Mouse (Mus musculus): ENCODE results near the gene Cd2bp2. TPM values are rescaled to one million over a fixed set of nuclear protein-coding genes. Genes with fewer than 3 reads are reported as not detected.

The Cd2bp2 gene
- polyA plus RNA-seq, 1 experiment from 2014 or later: 42.8 TPM

DNA sequence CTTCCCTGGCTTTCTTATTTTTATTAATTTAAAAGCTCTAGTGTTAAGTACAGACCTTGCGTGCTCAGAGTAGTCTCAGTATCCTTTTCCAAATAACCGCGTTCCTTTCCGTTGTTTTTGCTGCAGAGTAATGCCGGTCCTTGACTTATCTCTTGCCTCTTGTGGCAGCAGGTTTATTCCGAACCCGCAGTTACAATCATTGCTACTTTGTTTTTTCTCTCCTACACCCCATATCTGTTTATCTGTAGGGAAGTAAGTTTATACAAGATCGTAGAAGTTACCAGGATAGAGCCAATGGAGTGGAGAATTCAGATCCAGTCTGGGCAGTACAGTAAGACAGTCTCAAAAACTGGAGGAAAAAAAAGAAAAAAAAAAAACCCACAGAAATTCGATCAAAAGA, 37.9 kb upstream of the Cd2bp2 start:
- WGBS: 1% methylated on average over 9 of the region's 9 CpGs
- Histone ChIP-seq H3K4me3 (replicated peaks; ENCODE audit: low read depth, low read length) (peak overlapping the region; percentile 90), H3K9ac (ENCODE audit: low read depth, low read length) (peak overlapping the region; percentile 87), H3K36me3 (ENCODE audit: insufficient read depth, low read length) (peaks cover 37% of the 10 kb centered on the region), H3K4me1 (replicated peaks; ENCODE audit: insufficient read depth, low read length) (peaks cover 13% of the 10 kb centered on the region), H3K27me3 (ENCODE audit: insufficient read depth, low read length) (no peaks in the 10 kb centered on the region), H3K9me3 (replicated peaks; ENCODE audit: low read length) (no peaks in the 10 kb centered on the region), H3K4me2 (ENCODE audit: low read length) (peak overlapping the region; percentile 67), H3K27ac (peak overlapping the region; percentile 97)
- ATAC-seq (replicated peaks; ENCODE audit: low FRiP score, low read depth) (no peak), DNase-seq (ENCODE audit: low spot score) (no peak)
- TF ChIP-seq CTCF (IDR thresholded peaks at IDR 0.05; ENCODE audit: low read depth): no peak

DNA sequence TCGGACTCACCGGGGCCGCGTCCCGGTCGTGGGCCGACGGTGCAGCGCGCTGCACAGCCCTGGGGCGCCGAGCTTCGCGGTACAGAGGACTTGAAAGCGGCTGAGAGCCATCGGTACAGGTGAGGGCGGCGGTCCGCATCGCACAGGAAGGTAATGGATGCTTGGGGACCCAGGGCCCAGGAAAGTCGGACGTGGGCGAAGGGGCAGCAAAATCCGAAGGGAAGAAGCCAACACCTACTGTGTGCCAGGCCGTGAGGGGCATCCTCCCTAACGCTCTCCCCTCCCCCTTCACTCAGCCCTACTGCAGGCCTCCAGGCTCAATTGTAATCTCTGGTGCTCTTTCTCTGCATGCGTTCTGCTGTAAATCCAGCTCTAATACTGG, 37.5 kb upstream of the Cd2bp2 start:
- Histone ChIP-seq H3K9me3 (replicated peaks; ENCODE audit: low read length) (no peaks in the 10 kb centered on the region), H3K4me1 (replicated peaks; ENCODE audit: insufficient read depth, low read length) (peaks cover 13% of the 10 kb centered on the region), H3K27me3 (ENCODE audit: insufficient read depth, low read length) (no peaks in the 10 kb centered on the region), H3K4me3 (replicated peaks; ENCODE audit: low read depth, low read length) (peak overlapping the region; percentile 90), H3K9ac (ENCODE audit: low read depth, low read length) (peak overlapping the region; percentile 87), H3K36me3 (ENCODE audit: insufficient read depth, low read length) (peaks cover 35% of the 10 kb centered on the region), H3K27ac (peak overlapping the region; percentile 97), H3K4me2 (ENCODE audit: low read length) (peak overlapping the region; percentile 67)
- ATAC-seq (replicated peaks; ENCODE audit: low FRiP score, low read depth): peak; percentile 49; the same call in 1 of the 2 replicates
- WGBS: 0% methylated on average over 27 of the region's 27 CpGs
- peak; percentile 48 for DNase-seq (ENCODE audit: low spot score)
- no peak for TF ChIP-seq CTCF (IDR thresholded peaks at IDR 0.05; ENCODE audit: low read depth)

- no peaks in the 10 kb centered on the region for H3K27me3 ChIP-seq (ENCODE audit: insufficient read depth, low read length)
- H3K36me3 ChIP-seq (ENCODE audit: insufficient read depth, low read length): peaks cover 29% of the 10 kb centered on the region
- under 1% methylated on average over 64 of the region's 64 CpGs for WGBS
- H3K4me1 ChIP-seq (replicated peaks; ENCODE audit: insufficient read depth, low read length): peaks cover 13% of the 10 kb centered on the region
- peak; percentile 90 for DNase-seq (ENCODE audit: low spot score)
- no peaks in the 10 kb centered on the region for H3K9me3 ChIP-seq (replicated peaks; ENCODE audit: low read length)
- H3K27ac ChIP-seq: peak within 1 kb of the TSS; percentile 97
- TF ChIP-seq CTCF (IDR thresholded peaks at IDR 0.05; ENCODE audit: low read depth): no peak
- peak within 1 kb of the TSS; percentile 90 for H3K4me3 ChIP-seq (replicated peaks; ENCODE audit: low read depth, low read length)
- peak; percentile 91 for ATAC-seq (replicated peaks; ENCODE audit: low FRiP score, low read depth)
- H3K4me2 ChIP-seq (ENCODE audit: low read length): peak within 1 kb of the TSS; percentile 67
- peak within 1 kb of the TSS; percentile 87 for H3K9ac ChIP-seq (ENCODE audit: low read depth, low read length)
Observed at GRCm38 (mm10) chr7:127232622-127233367, 36.9 kb upstream of the Cd2bp2 start, which contains the start of the genes Zfp553 and Sept1. TSS of gene Zfp553 (plus strand) at chr7:127233061. TSS of gene Sept1 (minus strand) at chr7:127233130.

DNA sequence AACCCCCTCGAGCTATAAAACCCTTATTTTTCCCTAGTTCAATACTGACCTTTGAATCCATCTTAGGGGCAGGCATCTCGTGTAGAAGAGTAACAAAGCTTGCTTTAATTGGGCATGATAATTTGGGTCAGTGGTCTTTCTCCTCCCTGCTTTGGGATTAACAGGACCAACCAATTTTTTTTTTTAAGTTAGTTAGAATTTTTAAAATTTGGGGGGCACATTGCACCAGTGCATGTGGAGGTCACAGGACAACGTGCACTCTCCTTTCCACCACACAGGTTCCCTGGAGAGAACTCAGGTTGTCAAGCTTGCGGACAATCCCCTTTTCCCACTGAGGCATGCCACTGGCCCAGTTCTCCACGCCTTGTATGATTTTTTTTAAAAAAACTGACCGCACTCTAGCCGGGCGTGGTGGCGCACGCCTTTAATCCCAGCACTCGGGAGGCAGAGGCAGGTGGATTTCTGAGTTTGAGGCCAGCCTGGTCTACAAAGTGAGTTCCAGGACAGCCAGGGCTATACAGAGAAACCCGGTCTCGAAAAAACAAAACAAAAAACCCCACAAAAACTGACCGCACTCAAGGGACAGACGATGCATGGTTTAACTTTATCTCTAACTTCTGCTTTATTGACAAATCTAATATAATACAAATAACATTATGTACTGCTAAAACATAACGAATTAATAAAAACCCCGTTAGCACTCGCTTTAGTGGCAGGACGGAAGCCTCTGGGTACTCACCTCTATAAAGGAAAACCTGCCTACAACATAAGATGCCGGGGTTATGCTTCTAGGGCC, 36.2 kb upstream of the Cd2bp2 start:
- DNase-seq (ENCODE audit: low spot score) (peak; percentile 40), ATAC-seq (replicated peaks; ENCODE audit: low FRiP score, low read depth) (no peak)
- Histone ChIP-seq H3K9me3 (replicated peaks; ENCODE audit: low read length) (no peaks in the 10 kb centered on the region), H3K4me2 (ENCODE audit: low read length) (peak overlapping the region; percentile 67), H3K36me3 (ENCODE audit: insufficient read depth, low read length) (peaks cover 22% of the 10 kb centered on the region), H3K4me3 (replicated peaks; ENCODE audit: low read depth, low read length) (peak overlapping the region; percentile 90), H3K27ac (peak overlapping the region; percentile 97), H3K4me1 (replicated peaks; ENCODE audit: insufficient read depth, low read length) (peaks cover 13% of the 10 kb centered on the region), H3K9ac (ENCODE audit: low read depth, low read length) (peak overlapping the region; percentile 87), H3K27me3 (ENCODE audit: insufficient read depth, low read length) (no peaks in the 10 kb centered on the region)
- no peak for TF ChIP-seq CTCF (IDR thresholded peaks at IDR 0.05; ENCODE audit: low read depth)
- WGBS: 4% methylated on average over 20 of the region's 20 CpGs

GRCm38 (mm10) chr7:127231376-127231775, 35.5 kb upstream of the Cd2bp2 start:
- Histone ChIP-seq H3K27me3 (ENCODE audit: insufficient read depth, low read length) (no peaks in the 10 kb centered on the region), H3K4me3 (replicated peaks; ENCODE audit: low read depth, low read length) (peak overlapping the region; percentile 90), H3K4me2 (ENCODE audit: low read length) (peak overlapping the region; percentile 67), H3K27ac (peak overlapping the region; percentile 97; the same call in 1 of the 2 replicates), H3K36me3 (ENCODE audit: insufficient read depth, low read length) (peaks cover 16% of the 10 kb centered on the region), H3K9ac (ENCODE audit: low read depth, low read length) (peak overlapping the region; percentile 87; the same call in 1 of the 2 replicates), H3K4me1 (replicated peaks; ENCODE audit: insufficient read depth, low read length) (peaks cover 13% of the 10 kb centered on the region), H3K9me3 (replicated peaks; ENCODE audit: low read length) (no peaks in the 10 kb centered on the region)
- no peak for TF ChIP-seq CTCF (IDR thresholded peaks at IDR 0.05; ENCODE audit: low read depth)
- DNase-seq (ENCODE audit: low spot score) (no peak), ATAC-seq (replicated peaks; ENCODE audit: low FRiP score, low read depth) (no peak)
- WGBS: 52% methylated on average over 3 of the region's 3 CpGs

DNA sequence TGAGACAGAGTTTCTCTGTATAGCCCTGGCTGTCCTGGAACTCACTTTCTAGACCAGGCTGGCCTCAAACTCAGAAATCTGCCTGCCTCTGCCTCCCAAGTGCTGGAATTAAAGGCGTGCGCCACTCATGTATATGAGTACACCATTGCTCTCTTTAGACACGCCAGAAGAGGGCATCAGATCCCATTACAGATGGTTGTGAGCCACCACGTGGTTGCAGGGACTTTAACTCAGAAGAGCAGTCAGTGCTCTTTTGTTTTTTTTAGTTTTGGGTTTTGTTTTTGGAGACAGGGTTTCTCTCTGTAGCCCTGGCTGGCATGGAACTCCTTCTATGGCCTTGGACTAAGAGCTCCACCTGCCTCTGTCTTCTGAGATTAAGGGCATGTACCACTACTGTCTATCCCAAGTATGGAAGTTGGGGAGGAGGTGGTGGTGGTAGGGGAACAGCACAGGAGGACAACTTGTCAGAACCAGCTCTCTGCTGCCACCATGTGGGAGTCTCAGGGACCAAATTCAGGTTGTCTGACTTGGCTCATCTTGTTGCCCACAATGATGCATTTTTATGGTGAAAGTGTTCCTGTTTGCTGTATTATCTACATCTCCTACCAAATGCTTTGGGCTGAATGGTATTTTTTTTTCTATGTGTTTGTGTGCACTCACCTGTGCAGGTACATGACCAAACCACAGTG, 32.9 kb upstream of the Cd2bp2 start:
- H3K27me3 ChIP-seq (ENCODE audit: insufficient read depth, low read length): no peaks in the 10 kb centered on the region
- no peaks in the 10 kb centered on the region for H3K36me3 ChIP-seq (ENCODE audit: insufficient read depth, low read length)
- no peaks in the 10 kb centered on the region for H3K9me3 ChIP-seq (replicated peaks; ENCODE audit: low read length)
- H3K4me1 ChIP-seq (replicated peaks; ENCODE audit: insufficient read depth, low read length): peaks cover 13% of the 10 kb centered on the region
- TF ChIP-seq CTCF (IDR thresholded peaks at IDR 0.05; ENCODE audit: low read depth): peak; percentile 82
- H3K27ac ChIP-seq: peak overlapping the region; percentile 50; the same call in 1 of the 2 replicates
- ATAC-seq (replicated peaks; ENCODE audit: low FRiP score, low read depth) (no peak), DNase-seq (ENCODE audit: low spot score) (peak; percentile 88)
- 73% methylated on average over 4 of the region's 4 CpGs for WGBS
- no peak overlapping the region for H3K9ac ChIP-seq (ENCODE audit: low read depth, low read length)
- H3K4me3 ChIP-seq (replicated peaks; ENCODE audit: low read depth, low read length): no peak overlapping the region
- no peak overlapping the region for H3K4me2 ChIP-seq (ENCODE audit: low read length)
